Comparison of ENCODE assay signal across 8 mouse cellular contexts in the genomic region with DNA sequence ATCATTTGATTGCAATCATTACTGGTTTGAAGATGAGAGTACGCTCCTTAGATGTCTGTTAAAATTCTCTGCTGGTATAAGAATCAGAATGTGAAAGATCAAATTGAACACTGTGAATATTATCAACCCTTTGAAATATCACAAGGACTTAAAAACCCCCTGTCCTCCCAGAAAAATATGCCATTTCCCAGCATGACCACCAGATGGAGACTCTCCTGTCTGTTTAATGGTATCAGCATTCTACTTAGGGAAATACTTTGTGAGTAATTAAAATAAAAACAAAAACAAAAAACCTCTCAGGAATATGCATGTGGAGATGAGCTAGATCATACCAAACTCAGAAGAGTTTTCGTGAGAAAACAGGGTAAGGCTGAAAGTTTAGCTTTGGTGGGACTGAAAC. TPM values are rescaled to one million over a fixed set of nuclear protein-coding genes. Genes with fewer than 3 reads are reported as not detected.
DNase-seq lines count a peak whose midpoint lies in the region; ATAC-seq and TF ChIP-seq lines count a peak whose summit lies in the region.
"Had no signal": no experiment of that assay in that cellular context is flagged by ENCODE, and none has a peak within 500 bp of the region (broad histone marks: within the 10 kb centered on the region; RNA-seq: fewer than 3 reads in every experiment).

No protein-coding gene starts in this region.

- no peak overlapping the region for H3K4me3 ChIP-seq in hindbrain, postnatal 0 days (ENCODE audit: low read length)
- no peak overlapping the region for H3K4me3 ChIP-seq in hindbrain, embryonic 10.5 days
- H3K4me3 ChIP-seq in thymus, adult 2 months (ENCODE audit: control insufficient read depth, insufficient read depth, low read length) = no peak overlapping the region
- H3K4me3 ChIP-seq: midbrain, embryonic 13.5 days had no signal

- no peak for ATAC-seq in hindbrain, postnatal 0 days
- ATAC-seq: midbrain, embryonic 13.5 days had no signal

- peak; percentile 53 for TF ChIP-seq CTCF in hindbrain, postnatal 0 days (IDR thresholded peaks at IDR 0.05; ENCODE audit: low read depth)
- TF ChIP-seq CTCF in thymus, adult 2 months (IDR thresholded peaks at IDR 0.05; ENCODE audit: borderline replicate concordance, control insufficient read depth, extremely low read depth, insufficient read depth, low read length, poor library complexity) = no peak

- TF ChIP-seq POLR2A in thymus, adult 2 months (IDR thresholded peaks at IDR 0.05; ENCODE audit: control insufficient read depth, extremely low read depth, insufficient read depth, low read length, poor library complexity) = no peak

- no peak overlapping the region for H3K9ac ChIP-seq in hindbrain, postnatal 0 days (replicated peaks; ENCODE audit: low read length)
- H3K9ac ChIP-seq: midbrain, embryonic 13.5 days had no signal

- no peaks in the 10 kb centered on the region for H3K36me3 ChIP-seq in hindbrain, postnatal 0 days (ENCODE audit: insufficient read depth, low read length)
- no peaks in the 10 kb centered on the region for H3K36me3 ChIP-seq in hindbrain, embryonic 10.5 days
- H3K36me3 ChIP-seq in thymus, adult 2 months (ENCODE audit: control insufficient read depth, insufficient read depth, low read length) = no peaks in the 10 kb centered on the region
- no peaks in the 10 kb centered on the region for H3K36me3 ChIP-seq in splenic B cell, adult 2 months (ENCODE audit: control insufficient read depth, insufficient read depth, low read length, poor library complexity, severe bottlenecking)
- H3K36me3 ChIP-seq: midbrain, embryonic 13.5 days had no signal

- WGBS in hindbrain, postnatal 0 days = 60% methylated on average over 2 of the region's 2 CpGs
- WGBS in hindbrain, embryonic 10.5 days = 60% methylated on average over 2 of the region's 2 CpGs
- WGBS in thymus, adult 2 months = 61% methylated on average over 2 of the region's 2 CpGs

- H3K9me3 ChIP-seq in hindbrain, postnatal 0 days (ENCODE audit: low read length) = no peaks in the 10 kb centered on the region
- no peaks in the 10 kb centered on the region for H3K9me3 ChIP-seq in hindbrain, embryonic 10.5 days
- H3K9me3 ChIP-seq: midbrain, embryonic 13.5 days had no signal

- no peak overlapping the region for H3K4me2 ChIP-seq in hindbrain, postnatal 0 days (ENCODE audit: low read depth, low read length)
- H3K4me2 ChIP-seq: midbrain, embryonic 13.5 days had no signal

- peak; percentile 27 for DNase-seq in hindbrain, postnatal 0 days (ENCODE audit: low spot score)
- DNase-seq in hindbrain, embryonic 10.5 days (ENCODE audit: low spot score) = no peak
- DNase-seq in thymus, adult 2 months = peak; percentile 1
- no peak for DNase-seq in thymus, postnatal 36 days
- DNase-seq in embryo, embryonic 10.5 days (ENCODE audit: low spot score) = peak; percentile 15
- peak; percentile 24 for DNase-seq in splenic B cell, adult 2 months (ENCODE audit: low read depth, low spot score)
- DNase-seq in spleen, postnatal 36 days (ENCODE audit: low spot score in 2 of 2) = no peak

- H3K27ac ChIP-seq in hindbrain, postnatal 0 days = no peak overlapping the region
- H3K27ac ChIP-seq in hindbrain, embryonic 10.5 days = no peak overlapping the region
- H3K27ac ChIP-seq in thymus, adult 2 months (ENCODE audit: control insufficient read depth, insufficient read depth, low read length) = no peak overlapping the region
- H3K27ac ChIP-seq: midbrain, embryonic 13.5 days had no signal

- H3K4me1 ChIP-seq in hindbrain, postnatal 0 days (ENCODE audit: insufficient read depth, low read length) = no peaks in the 10 kb centered on the region
- no peaks in the 10 kb centered on the region for H3K4me1 ChIP-seq in hindbrain, embryonic 10.5 days (replicated peaks)
- no peaks in the 10 kb centered on the region for H3K4me1 ChIP-seq in thymus, adult 2 months (replicated peaks; ENCODE audit: control insufficient read depth, insufficient read depth, low read length)
- H3K4me1 ChIP-seq: midbrain, embryonic 13.5 days had no signal

- no peaks in the 10 kb centered on the region for H3K27me3 ChIP-seq in hindbrain, postnatal 0 days (ENCODE audit: insufficient read depth, low read length)
- peaks cover 20% of the 10 kb centered on the region; the same call in 1 of the 2 replicates for H3K27me3 ChIP-seq in hindbrain, embryonic 10.5 days (ENCODE audit: insufficient read depth, poor library complexity, severe bottlenecking)
- no peaks in the 10 kb centered on the region for H3K27me3 ChIP-seq in thymus, adult 2 months (ENCODE audit: control insufficient read depth, insufficient read depth, low read length)
- no peaks in the 10 kb centered on the region for H3K27me3 ChIP-seq in splenic B cell, adult 2 months (ENCODE audit: control insufficient read depth, insufficient read depth, low read length, poor library complexity, severe bottlenecking)

RNA-seq across cellular contexts. Expression of gene Msl3, which starts 44.3 kb away (rescaled TPM):
- total RNA-seq in hindbrain, postnatal 0 days (2014; rRNA removed) = 13.6 and 22.7 TPM in 2 replicates
- polyA plus RNA-seq in hindbrain, postnatal 0 days (2015; fragmentation: Nextera tagmentation; extraction: Ambion mirVana) = 15.0 and 15.4 TPM in 2 replicates
- polyA plus RNA-seq in hindbrain, embryonic 10.5 days (2016; fragmentation: Nextera tagmentation; extraction: Ambion mirVana) = 23.9 and 26.5 TPM in 2 replicates
- 21.1 and 21.8 TPM in 2 replicates for polyA plus RNA-seq in thymus, adult 2 months (2012; rRNA removed)

Comparison
In these comparisons a context has a peak if more than half of its experiments do, and no peak if none do; other contexts are left out.
1. DNase-seq: peak in hindbrain, postnatal 0 days (single experiment), thymus, adult 2 months (single experiment), embryo, embryonic 10.5 days (single experiment) and splenic B cell, adult 2 months (single experiment); none in hindbrain, embryonic 10.5 days (single experiment), thymus, postnatal 36 days (0 of 2) and spleen, postnatal 36 days (0 of 2).